Mouse (Mus musculus) left cerebral cortex, adult 18-20 months (tissue): ENCODE results near the gene Cd40. TPM values are rescaled to one million over a fixed set of nuclear protein-coding genes. Genes with fewer than 3 reads are reported as not detected.
A peak's percentile ranks its signal among the peaks of the same experiment; 100 is the strongest.

ENCODE experiments used
- DNase-seq, 2 experiments: peaks; one replicate each; pipeline ENCODE4 v3.0.0; 2021 to 2022; ENCODE audit warnings: low spot score in 2 of 2, mixed read lengths in 1 of 2
- total RNA-seq, 2 experiments: library from RNA; stranded (reverse); gene quantifications; 2 replicates each; pipeline ENCODE4 v1.2.3; 2021

The Cd40 gene
- total RNA-seq, 2 experiments from 2014 or later: 0.44 to 0.80 TPM

- DNase-seq: no peak
Observed at GRCm38 (mm10) chr2:165098861-165099260, 43.4 kb downstream of the Cd40 start.

- DNase-seq: no peak
Observed at GRCm38 (mm10) chr2:165100749-165101148, 45.3 kb downstream of the Cd40 start.

- DNase-seq: no peak
Observed at GRCm38 (mm10) chr2:165102920-165103319, 47.5 kb downstream of the Cd40 start.

- no peak for DNase-seq
Observed at GRCm38 (mm10) chr2:165105513-165106079, 50.2 kb downstream of the Cd40 start.

GRCm38 (mm10) chr2:165106585-165106984 is 51.2 kb downstream of the Cd40 start:
- peak in 1 of 2 experiments; percentile 50 for DNase-seq

- DNase-seq: peak; percentile 58 to 76
Observed at GRCm38 (mm10) chr2:165112149-165112548, 56.7 kb downstream of the Cd40 start.

GRCm38 (mm10) chr2:165113733-165114132 is 58.3 kb downstream of the Cd40 start:
- DNase-seq: no peak

- no peak for DNase-seq
Observed at GRCm38 (mm10) chr2:165120765-165121164, 65.3 kb downstream of the Cd40 start.

GRCm38 (mm10) chr2:165121206-165121840 is 65.9 kb downstream of the Cd40 start:
- DNase-seq: peak in 1 of 2 experiments; percentile 40

Other genes with a start within 250 kb of the Cd40 start
- gene Zswim1, start 232.9 kb upstream of the Cd40 start, total RNA-seq: 10 to 100 TPM; 23.2 to 25.2 TPM
- not detected for gene Spata25, start 227.1 kb upstream of the Cd40 start, total RNA-seq
- 10 to 100 TPM; 93.1 to 93.6 TPM for gene Ctsa, start 222.8 kb upstream of the Cd40 start, total RNA-seq
- gene Neurl2, start 222.2 kb upstream of the Cd40 start, total RNA-seq: 1 to 10 TPM; 3.1 TPM
- 10 to 100 TPM; 90.7 to 93.5 TPM for gene Pltp, start 197.9 kb upstream of the Cd40 start, total RNA-seq
- 10 to 100 TPM; 40.6 to 46.1 TPM for gene Pcif1, start 176.3 kb upstream of the Cd40 start, total RNA-seq
- 10 to 100 TPM; 25.0 to 25.1 TPM for gene Zfp335, start 143.9 kb upstream of the Cd40 start, total RNA-seq
- 1 to 10 TPM; 2.0 to 2.1 TPM for gene Mmp9, start 114.8 kb upstream of the Cd40 start, total RNA-seq
- gene Slc12a5, start 94.8 kb upstream of the Cd40 start, total RNA-seq: 100 to 1,000 TPM; 538 to 565 TPM
- 10 to 100 TPM; 53.4 to 56.8 TPM for gene Ncoa5, start 20.8 kb upstream of the Cd40 start, total RNA-seq
- gene 1700025C18Rik, start 35.1 kb downstream of the Cd40 start, total RNA-seq: not detected
- 10 to 100 TPM; 55.1 to 61.1 TPM for gene Cdh22, start 179.2 kb downstream of the Cd40 start, total RNA-seq
- 10 to 100 TPM; 58.2 to 60.6 TPM for gene Slc35c2, start 232.2 kb downstream of the Cd40 start, total RNA-seq